Mouse (Mus musculus) midbrain, embryonic 10.5 days (tissue): Measurements from ENCODE around the gene Mettl7b. TPM values are rescaled to one million over a fixed set of nuclear protein-coding genes. Genes with fewer than 3 reads are reported as not detected.

Experiments used
- DNase-seq: peaks from one replicate; pipeline ENCODE4 v3.0.0-alpha.2; 2017; ENCODE audit warnings: low spot score
- H3K27ac ChIP-seq: fragments of 300-500 bp; sonication (generic); replicated peaks from 2 replicates; pipeline ENCODE4 v1.5.1; 2016; ENCODE audit warnings: mild to moderate bottlenecking
- H3K27me3 ChIP-seq: fragments of 300-500 bp; sonication (generic); 2 replicates; pipeline ENCODE4 v1.6.1; 2016; ENCODE audit warnings: low read depth, mild to moderate bottlenecking; ENCODE audit not compliant: poor library complexity, severe bottlenecking
- H3K36me3 ChIP-seq: fragments of 300-500 bp; sonication (generic); 2 replicates; pipeline ENCODE4 v1.6.1; 2016; ENCODE audit warnings: mild to moderate bottlenecking, moderate library complexity
- H3K4me1 ChIP-seq: fragments of 300-500 bp; sonication (generic); 2 replicates; pipeline ENCODE4 v1.6.1; 2016
- H3K4me3 ChIP-seq: fragments of 300-500 bp; sonication (generic); 2 replicates; pipeline ENCODE4 v1.5.1; 2016; ENCODE audit warnings: mild to moderate bottlenecking, moderate library complexity
- H3K9me3 ChIP-seq: fragments of 300-500 bp; sonication (generic); replicated peaks from 2 replicates; pipeline ENCODE4 v1.6.1; 2016; ENCODE audit warnings: mild to moderate bottlenecking
- WGBS: fragments of 180-500 bp; shearing (Covaris S2); methylation state at CpG from one replicate; pipeline ENCODE4 v1.1.7; 2016; 5-methylcytosine and 5-hydroxymethylcytosine counted together
- polyA plus RNA-seq: library from polyadenylated mRNA; unstranded; fragments of >200 nt; fragmentation: Nextera tagmentation; extraction: Ambion mirVana; gene quantifications from 2 replicates; pipeline ENCODE4 v1.2.1, GENCODE M21; 2016

The Mettl7b gene
- polyA plus RNA-seq, 1 experiment from 2014 or later, result not detected

GRCm38 (mm10) chr10:128921883-128922821 lies 38.6 kb downstream of the Mettl7b start:
- WGBS, result 76% methylated on average over 16 of the region's 16 CpGs
- no peaks in the 10 kb centered on the region for H3K27me3 ChIP-seq
- peak overlapping the region; percentile 93 for H3K27ac ChIP-seq
- H3K4me3 ChIP-seq, result peak overlapping the region; percentile 94
- H3K36me3 ChIP-seq, result peaks cover 14% of the 10 kb centered on the region
- peaks cover 54% of the 10 kb centered on the region for H3K4me1 ChIP-seq
- H3K9me3 ChIP-seq, result no peaks in the 10 kb centered on the region
- DNase-seq, result no peak

DNA sequence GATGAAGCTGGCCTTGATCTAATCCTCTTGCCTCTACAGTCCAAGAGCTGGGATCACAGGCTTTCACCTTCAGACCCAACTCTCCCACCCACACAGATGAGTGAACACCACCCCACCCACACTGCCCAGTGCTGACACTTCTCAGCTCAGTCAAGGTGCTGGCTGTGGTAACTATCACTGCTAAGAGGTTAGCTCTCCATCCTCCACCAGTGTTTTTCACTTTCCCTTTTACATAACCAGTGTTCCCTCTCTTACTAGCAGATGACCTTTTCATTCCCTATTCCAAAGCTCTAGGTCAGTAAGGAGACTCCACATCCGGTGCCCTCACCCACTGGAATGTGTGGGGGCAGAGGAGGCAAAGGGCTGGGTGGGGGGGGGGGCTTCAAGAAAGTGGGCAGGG lies 39.5 kb downstream of the Mettl7b start:
- Histone ChIP-seq H3K36me3 (peaks cover 22% of the 10 kb centered on the region), H3K27me3 (no peaks in the 10 kb centered on the region), H3K4me3 (no peak overlapping the region), H3K27ac (no peak overlapping the region), H3K4me1 (peaks cover 54% of the 10 kb centered on the region), H3K9me3 (no peaks in the 10 kb centered on the region)
- 76% methylated on average over 1 of the region's 1 CpGs for WGBS
- DNase-seq, result no peak

DNA sequence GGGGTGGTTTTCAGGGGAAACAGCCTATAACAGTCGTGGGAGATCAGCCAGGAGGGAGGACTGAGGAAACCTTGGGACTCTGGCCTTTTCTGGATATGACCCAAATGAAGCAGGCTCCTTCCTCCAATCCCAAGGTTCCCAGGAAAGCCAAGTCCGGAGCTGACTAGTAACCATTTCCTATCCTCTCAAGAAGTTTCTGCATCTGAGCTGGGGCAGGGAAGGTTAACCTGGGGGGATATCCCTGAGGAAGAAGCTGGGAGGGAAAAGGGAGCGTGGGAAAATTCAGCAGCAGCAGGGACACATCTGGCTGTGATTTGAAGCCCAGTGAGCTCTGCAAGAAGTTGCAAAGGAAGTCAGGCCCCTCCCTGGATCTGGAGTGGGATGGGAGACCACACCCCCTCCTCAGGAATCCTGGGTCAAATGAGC lies 40.0 kb downstream of the Mettl7b start:
- Histone ChIP-seq H3K27me3 (no peaks in the 10 kb centered on the region), H3K9me3 (no peaks in the 10 kb centered on the region), H3K4me1 (peaks cover 54% of the 10 kb centered on the region), H3K4me3 (no peak overlapping the region), H3K36me3 (peaks cover 25% of the 10 kb centered on the region), H3K27ac (no peak overlapping the region)
- DNase-seq, result no peak
- WGBS, result 80% methylated on average over 3 of the region's 3 CpGs

GRCm38 (mm10) chr10:128919966-128920365 lies 40.8 kb downstream of the Mettl7b start:
- Histone ChIP-seq H3K36me3 (peaks cover 29% of the 10 kb centered on the region), H3K27me3 (no peaks in the 10 kb centered on the region), H3K4me1 (peaks cover 54% of the 10 kb centered on the region), H3K4me3 (no peak overlapping the region), H3K27ac (peak overlapping the region; percentile 57), H3K9me3 (no peaks in the 10 kb centered on the region)
- no peak for DNase-seq
- WGBS, result 84% methylated on average over 7 of the region's 7 CpGs

DNA sequence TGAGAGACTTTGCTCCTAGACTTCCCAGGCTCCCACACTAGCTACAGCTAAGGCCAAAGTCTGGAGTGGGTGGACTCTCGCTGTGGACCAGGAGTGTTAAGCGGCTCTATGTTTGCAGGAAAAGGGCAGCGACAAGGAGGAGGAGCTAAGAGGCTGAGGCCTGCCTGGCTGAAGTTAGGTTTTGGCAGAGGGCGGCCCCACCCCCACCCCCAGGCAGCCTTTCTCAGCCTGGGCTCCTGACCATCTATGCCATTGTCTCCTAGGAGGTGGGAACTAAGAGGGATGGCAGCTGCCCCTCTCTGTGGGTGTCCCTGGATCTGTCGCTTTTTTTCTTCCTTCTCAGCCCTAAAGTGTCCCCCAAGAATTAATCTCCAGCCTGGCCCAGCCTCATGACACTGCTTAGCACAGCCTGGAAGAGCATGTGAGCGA lies 41.6 kb downstream of the Mettl7b start:
- 9% methylated on average over 6 of the region's 6 CpGs for WGBS
- Histone ChIP-seq H3K27ac (peak overlapping the region; percentile 57), H3K9me3 (no peaks in the 10 kb centered on the region), H3K27me3 (no peaks in the 10 kb centered on the region), H3K4me1 (peaks cover 54% of the 10 kb centered on the region), H3K36me3 (peaks cover 30% of the 10 kb centered on the region), H3K4me3 (no peak overlapping the region)
- DNase-seq, result peak; percentile 37

- WGBS, result 80% methylated on average over 7 of the region's 7 CpGs
- no peak overlapping the region for H3K4me3 ChIP-seq
- H3K36me3 ChIP-seq, result peaks cover 36% of the 10 kb centered on the region
Measured at GRCm38 (mm10) chr10:128918246-128918645, 42.5 kb downstream of the Mettl7b start.

DNA sequence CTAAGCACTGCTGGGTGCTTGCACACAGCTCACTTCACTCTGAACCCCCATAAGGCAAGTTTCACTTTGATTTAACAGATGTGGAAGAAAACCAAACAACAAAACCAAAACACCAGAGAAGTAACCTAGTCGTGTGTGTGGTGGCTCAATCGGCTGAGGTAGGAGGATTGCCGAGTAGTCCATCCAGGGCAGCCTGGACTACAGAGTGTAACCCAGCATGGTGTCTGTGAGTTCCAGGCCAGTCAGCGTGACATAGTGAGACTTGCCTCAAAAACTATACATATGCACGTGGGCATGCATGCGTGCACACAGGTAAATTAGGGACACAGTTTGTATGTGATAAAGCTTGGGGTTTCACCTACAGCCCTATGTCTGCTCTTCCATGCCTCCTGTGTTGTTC lies 43.4 kb downstream of the Mettl7b start:
- H3K27ac ChIP-seq, result no peak overlapping the region
- WGBS, result 89% methylated on average over 6 of the region's 6 CpGs
- H3K4me1 ChIP-seq, result peaks cover 51% of the 10 kb centered on the region
- peaks cover 36% of the 10 kb centered on the region for H3K36me3 ChIP-seq
- no peaks in the 10 kb centered on the region for H3K9me3 ChIP-seq
- H3K27me3 ChIP-seq, result peaks cover 2% of the 10 kb centered on the region; the same call in 1 of the 2 replicates
- no peak for DNase-seq
- no peak overlapping the region for H3K4me3 ChIP-seq

More at GRCm38 (mm10) chr10:128918246-128918645, 42.5 kb downstream of the Mettl7b start:
- Histone ChIP-seq H3K27ac (no peak overlapping the region), H3K4me1 (peaks cover 53% of the 10 kb centered on the region), H3K9me3 (no peaks in the 10 kb centered on the region), H3K27me3 (no peaks in the 10 kb centered on the region)
- DNase-seq, result no peak

- Histone ChIP-seq H3K4me1 (peaks cover 43% of the 10 kb centered on the region), H3K4me3 (no peak overlapping the region), H3K36me3 (peaks cover 41% of the 10 kb centered on the region), H3K9me3 (no peaks in the 10 kb centered on the region), H3K27me3 (peaks cover 8% of the 10 kb centered on the region), H3K27ac (no peak overlapping the region)
- no peak for DNase-seq
- WGBS, result 87% methylated on average over 3 of the region's 3 CpGs
Measured at GRCm38 (mm10) chr10:128916665-128917064, 44.1 kb downstream of the Mettl7b start.

- Histone ChIP-seq H3K4me1 (peaks cover 40% of the 10 kb centered on the region), H3K4me3 (no peak overlapping the region), H3K9me3 (no peaks in the 10 kb centered on the region), H3K36me3 (peaks cover 46% of the 10 kb centered on the region), H3K27me3 (peaks cover 19% of the 10 kb centered on the region), H3K27ac (no peak overlapping the region)
- 84% methylated on average over 2 of the region's 2 CpGs for WGBS
- DNase-seq, result no peak
Measured at GRCm38 (mm10) chr10:128915550-128915949, 45.2 kb downstream of the Mettl7b start.

GRCm38 (mm10) chr10:128913696-128914095 lies 47.1 kb downstream of the Mettl7b start:
- Histone ChIP-seq H3K36me3 (peaks cover 46% of the 10 kb centered on the region), H3K9me3 (no peaks in the 10 kb centered on the region), H3K27ac (no peak overlapping the region), H3K4me1 (peaks cover 41% of the 10 kb centered on the region), H3K4me3 (no peak overlapping the region), H3K27me3 (peaks cover 32% of the 10 kb centered on the region)
- no peak for DNase-seq
- WGBS, result 84% methylated on average over 12 of the region's 12 CpGs

- Histone ChIP-seq H3K4me3 (no peak overlapping the region), H3K4me1 (peaks cover 36% of the 10 kb centered on the region), H3K36me3 (peaks cover 43% of the 10 kb centered on the region), H3K27ac (no peak overlapping the region), H3K9me3 (no peaks in the 10 kb centered on the region), H3K27me3 (peaks cover 36% of the 10 kb centered on the region)
- WGBS, result 9% methylated on average over 5 of the region's 5 CpGs
- DNase-seq, result peak; percentile 90
Measured at GRCm38 (mm10) chr10:128913219-128913618, 47.6 kb downstream of the Mettl7b start.

GRCm38 (mm10) chr10:128912791-128913190 lies 48.0 kb downstream of the Mettl7b start:
- Histone ChIP-seq H3K36me3 (peaks cover 38% of the 10 kb centered on the region), H3K4me3 (no peak overlapping the region), H3K27ac (no peak overlapping the region), H3K4me1 (peaks cover 36% of the 10 kb centered on the region), H3K9me3 (no peaks in the 10 kb centered on the region), H3K27me3 (peaks cover 41% of the 10 kb centered on the region)
- DNase-seq, result no peak
- WGBS, result 80% methylated on average over 4 of the region's 4 CpGs

DNA sequence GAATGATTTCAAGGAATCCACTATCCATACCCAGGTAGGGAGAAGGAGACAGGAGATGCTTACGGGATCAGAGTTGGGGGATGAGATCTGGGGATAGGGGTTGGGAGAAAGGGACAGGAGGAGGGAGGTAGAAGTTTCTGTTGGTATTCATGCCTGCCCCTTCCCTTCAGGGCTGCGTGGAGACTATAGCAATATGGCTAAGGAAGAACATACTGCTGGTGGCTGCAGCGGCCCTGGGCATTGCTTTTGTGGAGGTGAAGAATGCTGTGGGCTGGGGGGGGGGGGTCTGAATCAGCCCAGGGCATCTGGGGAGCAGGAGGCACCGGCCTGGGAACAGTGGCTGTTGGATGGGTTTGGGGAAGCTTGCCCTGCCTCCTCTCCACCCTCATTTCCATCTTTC lies 48.5 kb downstream of the Mettl7b start:
- DNase-seq, result no peak
- Histone ChIP-seq H3K9me3 (no peaks in the 10 kb centered on the region), H3K4me3 (no peak overlapping the region), H3K4me1 (peaks cover 36% of the 10 kb centered on the region), H3K27me3 (peaks cover 45% of the 10 kb centered on the region), H3K27ac (no peak overlapping the region), H3K36me3 (peaks cover 33% of the 10 kb centered on the region)
- WGBS, result 83% methylated on average over 3 of the region's 4 CpGs
